Mouse (Mus musculus) ovary, postnatal 36 days (tissue): Measurements from ENCODE around the gene Rras2.

ENCODE experiments used
- DNase-seq: peaks from one replicate; pipeline ENCODE4 v3.0.0; 2022; ENCODE audit warnings: low spot score, mixed read lengths

The Rras2 gene

DNA sequence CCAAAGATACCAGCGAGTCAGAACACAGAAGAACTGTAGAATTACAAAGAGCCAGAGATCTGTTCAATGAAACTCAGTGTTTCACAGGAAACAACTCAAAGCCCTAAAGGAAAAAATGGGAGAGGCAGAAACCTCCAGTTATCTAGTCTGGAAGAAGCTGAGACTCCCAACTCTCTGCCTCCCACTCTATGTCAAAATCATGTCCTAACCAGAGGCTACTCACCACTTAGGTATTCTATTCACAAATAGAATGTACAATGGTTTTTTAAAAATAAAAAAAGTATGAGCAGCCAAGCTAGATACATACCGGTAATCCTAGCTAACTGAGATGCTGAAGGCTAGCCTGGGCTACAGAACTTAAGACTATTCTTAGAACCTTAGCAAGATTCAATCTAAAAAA, 3.3 kb downstream of the Rras2 start:
- no peak for DNase-seq

DNA sequence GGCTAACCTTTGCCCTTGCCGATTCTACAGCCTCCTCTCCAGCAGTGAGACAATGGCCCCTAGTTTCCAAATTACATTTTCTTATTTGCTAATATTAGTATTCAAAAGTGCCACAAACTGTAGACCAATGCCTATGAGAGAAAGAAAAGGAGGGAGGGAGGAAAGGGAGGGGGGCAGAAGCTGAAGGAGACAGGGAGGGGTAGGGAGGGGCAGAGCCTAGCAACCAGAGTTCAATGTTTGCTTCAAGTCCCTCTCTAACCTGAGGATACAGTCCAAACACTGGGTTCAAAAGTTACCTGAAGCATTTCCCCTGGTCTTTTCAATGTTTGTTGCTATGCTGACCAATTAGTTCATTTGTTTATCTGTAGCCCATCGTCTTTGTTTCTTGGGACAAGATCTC, 7.1 kb downstream of the Rras2 start:
- no peak for DNase-seq

DNA sequence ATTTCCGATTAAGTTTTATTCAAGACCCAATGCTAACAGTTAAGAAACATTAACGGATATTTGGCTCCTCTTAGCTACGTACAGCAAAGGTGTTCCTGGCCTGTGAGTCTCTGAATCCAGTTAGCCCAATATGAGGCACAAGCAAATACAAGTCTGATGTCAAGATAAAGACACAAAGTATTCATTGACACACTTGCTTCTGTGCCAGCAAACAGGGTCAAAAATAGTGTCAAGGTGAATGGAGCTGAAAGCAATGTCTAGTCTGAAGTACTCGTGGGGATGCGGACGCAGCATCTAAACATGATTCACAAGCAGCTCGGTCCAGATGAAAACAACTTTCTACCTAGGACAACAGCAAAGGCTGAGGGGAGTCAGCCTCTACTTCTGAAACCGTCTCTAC, 11.7 kb downstream of the Rras2 start:
- DNase-seq: no peak

GRCm38 (mm10) chr7:114103629-114104347, 13.8 kb downstream of the Rras2 start:
- no peak for DNase-seq

DNA sequence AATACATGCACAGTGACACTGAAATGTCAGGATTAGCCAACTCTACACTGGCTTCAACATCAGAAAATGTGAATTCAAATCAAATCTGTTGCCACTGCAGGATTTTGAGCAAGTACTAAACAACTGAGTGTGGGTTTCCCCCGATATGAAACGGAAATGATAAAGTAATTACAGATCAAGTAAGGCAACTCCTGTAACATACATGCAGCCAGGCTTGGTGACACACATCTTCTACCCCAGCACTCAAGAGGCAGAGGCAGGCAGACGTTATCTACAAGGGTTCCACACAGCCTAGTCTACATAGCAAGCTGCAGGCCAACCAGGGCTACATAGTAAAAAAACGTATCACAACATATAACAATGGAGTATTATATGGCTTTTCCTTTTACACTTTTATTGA, 14.4 kb downstream of the Rras2 start:
- no peak for DNase-seq

- DNase-seq: no peak
These were observed 15.0 kb downstream of the Rras2 start for GRCm38 (mm10) chr7:114102609-114103008.

DNA sequence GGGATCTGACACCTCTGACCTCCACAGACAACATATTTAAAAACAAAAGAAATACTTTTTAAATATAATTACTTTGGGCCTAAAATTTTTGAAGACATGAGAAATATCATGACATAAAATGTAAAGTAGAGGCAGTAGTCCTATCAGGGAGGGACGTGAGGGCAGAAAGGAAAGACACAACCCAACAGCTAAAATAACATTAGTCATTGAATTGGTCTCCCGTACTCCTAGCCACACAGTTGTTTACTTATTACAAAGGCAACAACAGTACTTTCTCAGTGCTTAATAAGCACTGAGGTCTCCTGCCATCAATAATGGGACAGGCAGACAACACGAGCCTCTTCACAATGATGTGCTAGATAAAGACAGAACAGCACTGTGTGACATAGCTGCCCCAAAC, 16.2 kb downstream of the Rras2 start:
- no peak for DNase-seq

- DNase-seq: no peak
These were observed 23.9 kb downstream of the Rras2 start for GRCm38 (mm10) chr7:114093548-114094174.

DNA sequence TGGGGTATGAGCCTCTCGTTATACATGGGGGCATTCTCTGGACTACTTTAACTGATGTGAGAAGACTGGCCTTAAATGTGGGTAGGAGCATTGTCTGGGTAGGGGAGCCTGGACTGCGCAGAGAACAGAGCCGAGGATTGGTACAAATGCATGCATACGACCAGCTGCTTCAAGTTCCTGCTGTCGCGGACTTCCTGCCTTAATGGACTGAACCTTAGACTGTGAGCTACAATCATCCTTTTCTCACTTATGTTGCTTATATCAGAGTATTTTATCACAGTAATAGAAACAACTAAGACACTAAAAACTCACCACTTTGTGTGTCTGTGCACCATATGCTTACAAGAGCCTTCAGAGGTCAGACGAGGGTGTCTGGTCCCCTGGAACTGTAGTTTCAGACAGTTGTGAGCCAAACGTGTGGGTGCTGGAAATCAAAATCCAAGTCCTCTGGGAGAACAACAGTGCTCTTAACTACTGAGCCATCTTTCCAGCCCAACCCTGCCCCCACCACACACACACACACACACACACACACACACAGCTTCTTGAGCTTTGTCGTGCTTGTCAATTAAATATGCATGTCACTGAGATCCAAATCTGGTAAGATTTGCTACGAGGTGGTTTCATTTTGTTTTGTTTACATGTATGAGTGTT, 26.6 kb downstream of the Rras2 start:
- DNase-seq: no peak

DNA sequence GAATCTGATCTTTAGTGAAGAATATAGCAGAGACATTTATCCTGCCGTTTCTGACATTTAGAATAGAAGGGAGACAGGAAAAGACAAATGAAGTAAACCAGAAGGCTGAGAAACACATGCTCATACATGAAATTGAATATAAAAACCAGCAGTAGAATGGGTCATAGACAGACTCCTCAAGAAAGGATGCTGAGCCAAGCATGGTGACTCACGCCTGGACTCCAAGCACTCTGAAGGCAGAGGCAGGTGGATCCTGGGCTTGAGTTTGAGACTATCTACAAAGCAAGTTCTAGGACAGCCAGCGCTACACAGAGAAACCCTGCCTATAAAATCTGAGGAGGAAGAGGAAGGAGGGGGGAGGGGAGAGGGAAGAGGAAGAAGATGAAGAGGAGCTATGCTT, 27.4 kb downstream of the Rras2 start:
- DNase-seq: no peak

GRCm38 (mm10) chr7:114088918-114089317, 28.7 kb downstream of the Rras2 start:
- DNase-seq: no peak

DNA sequence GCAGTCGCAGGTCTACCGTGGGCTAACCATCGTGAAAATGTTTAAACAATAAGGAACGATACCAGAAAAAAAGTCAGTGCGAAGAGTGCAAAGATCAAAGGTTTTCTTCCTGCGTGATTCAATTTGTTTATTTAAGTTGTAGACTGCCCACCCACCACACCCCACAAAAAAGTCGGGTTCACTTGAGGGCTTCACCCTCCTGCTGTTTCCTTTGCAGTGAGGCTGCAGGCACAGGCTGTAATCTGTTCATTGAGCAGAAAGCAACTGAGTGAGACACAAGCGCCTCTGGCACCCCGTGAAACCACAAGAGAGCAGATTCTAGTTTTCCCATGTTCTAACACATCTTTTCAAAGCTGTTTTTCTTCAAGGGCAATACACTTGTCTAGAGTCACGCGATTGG, 29.6 kb downstream of the Rras2 start:
- no peak for DNase-seq

- DNase-seq: peak; percentile 39
These were observed 30.2 kb downstream of the Rras2 start for GRCm38 (mm10) chr7:114087341-114087740.

DNA sequence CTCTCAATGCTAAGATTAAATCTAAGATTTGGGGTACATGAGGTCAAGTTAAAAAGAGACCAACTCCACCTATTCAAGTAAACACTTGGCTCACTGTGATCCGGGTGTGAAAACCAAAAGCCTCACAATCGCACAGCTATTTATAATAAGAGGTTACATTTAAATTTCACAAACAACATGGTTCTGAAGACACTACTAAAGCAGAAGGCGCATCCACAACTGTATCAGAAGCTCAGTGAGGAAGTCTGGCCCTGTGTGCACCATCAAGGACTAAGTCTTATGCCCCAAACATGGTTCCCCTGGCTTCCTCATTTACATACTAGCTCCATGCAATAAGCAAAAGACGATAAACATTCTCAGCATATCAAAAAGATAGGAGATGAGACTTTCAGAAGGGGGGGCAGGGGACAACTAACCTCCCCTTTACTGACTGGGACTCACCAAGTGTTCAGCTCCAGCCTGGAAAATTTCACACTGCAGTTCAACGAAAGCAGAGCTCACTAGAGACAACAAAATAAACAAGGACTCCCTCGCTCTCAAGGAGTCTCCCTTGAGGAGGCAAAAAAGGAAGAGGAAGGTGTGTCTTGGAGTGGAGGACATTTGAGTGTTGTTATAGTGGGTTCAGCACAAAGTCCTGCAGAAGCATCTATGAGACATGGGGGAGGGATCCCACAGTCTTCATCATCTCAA, 31.4 kb downstream of the Rras2 start:
- DNase-seq: no peak

DNA sequence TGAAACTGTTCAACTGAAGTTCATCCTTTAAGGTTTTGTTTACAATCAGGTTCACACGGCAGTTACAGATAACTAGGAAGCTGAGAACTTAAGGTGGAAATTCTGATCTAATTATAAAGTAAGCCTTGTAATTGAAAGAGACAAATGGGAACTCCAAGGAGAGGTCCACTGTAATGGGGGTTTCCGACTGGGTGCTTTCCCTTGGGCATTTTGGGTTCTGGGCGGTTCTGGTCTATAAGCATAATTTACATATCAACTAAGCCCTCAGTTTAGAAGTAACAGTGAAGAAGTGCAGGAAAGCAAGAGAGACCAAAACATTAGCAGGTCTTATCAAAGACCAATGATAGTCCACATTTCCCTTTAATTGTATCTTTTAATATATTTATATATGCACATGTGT, 33.8 kb downstream of the Rras2 start:
- no peak for DNase-seq

DNA sequence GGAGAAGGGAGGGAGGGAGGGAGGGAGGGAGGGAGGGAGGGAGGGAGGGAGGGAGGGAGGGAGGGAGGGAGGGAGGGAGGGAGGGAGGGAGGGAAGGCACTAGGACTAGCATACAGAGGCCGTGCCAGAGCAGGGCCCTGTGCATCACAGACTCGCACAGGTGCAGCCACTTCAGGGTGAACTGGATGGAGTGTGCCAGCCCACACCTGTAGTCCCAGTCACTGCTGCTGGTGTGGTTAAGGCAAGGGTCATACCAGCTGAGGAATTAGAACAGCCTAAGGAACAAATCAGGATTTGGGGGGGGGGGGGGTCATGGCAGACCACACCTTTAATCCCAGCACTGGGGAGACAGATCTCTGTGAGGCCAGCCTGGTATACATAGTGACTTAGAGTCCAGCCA, 34.5 kb downstream of the Rras2 start:
- no peak for DNase-seq

DNA sequence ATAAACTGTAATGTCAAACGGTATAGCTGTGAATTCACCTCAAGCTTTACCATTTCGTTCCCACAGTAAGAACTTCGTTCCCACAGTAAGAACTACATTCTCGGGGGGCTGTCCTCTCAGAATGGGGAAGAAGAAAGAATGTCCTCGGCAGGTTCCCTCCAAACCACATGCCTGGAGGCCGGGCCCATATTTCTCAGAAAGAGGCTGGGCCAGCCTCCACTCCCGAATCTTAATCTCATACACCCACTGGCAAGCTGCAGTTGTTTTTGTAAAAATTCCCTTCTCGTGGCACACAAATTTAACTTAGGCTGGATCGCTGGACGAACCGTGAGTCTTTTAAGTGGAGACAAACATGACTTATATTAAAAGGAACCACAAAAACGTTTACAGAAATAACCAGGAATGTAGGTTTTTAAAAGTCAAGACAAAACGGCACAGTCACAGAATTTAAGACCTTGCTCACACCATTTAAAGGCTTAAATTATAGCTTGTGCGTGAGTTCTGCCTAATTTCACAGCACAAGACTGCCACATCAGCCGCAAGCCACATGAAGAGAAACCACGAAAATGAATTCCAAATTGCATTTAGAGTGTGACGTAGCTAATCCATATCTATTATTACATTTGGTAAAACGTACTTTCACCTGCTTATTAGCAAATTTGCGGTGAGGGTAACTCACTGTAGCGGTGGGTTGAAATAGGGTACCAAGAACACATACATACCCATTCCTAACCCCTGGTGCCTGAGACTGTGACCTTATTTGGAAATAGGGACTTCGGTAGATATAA, 35.8 kb downstream of the Rras2 start:
- DNase-seq: no peak

GRCm38 (mm10) chr7:114080250-114080649, 37.3 kb downstream of the Rras2 start:
- no peak for DNase-seq

DNA sequence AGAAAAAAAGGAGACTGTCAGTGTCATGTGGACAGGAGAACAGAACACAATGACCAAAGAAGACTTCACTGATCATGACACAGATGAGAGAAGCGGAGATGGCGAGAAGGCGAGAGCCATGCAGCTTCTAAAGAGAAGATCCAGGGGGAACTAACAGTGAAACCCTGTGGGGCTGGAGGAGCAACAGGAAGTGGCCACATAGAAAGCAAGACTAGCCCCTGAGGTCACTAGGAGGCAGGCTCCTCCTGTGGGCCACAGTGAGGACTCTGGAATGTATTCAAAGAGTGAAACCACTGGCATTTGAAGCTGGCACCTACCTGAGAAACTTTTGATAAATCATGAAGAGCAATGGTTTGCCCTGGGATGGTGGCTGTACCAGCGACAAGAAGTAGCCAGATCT, 38.2 kb downstream of the Rras2 start:
- no peak for DNase-seq

GRCm38 (mm10) chr7:114074595-114074994, 43.0 kb downstream of the Rras2 start:
- DNase-seq: no peak

GRCm38 (mm10) chr7:114074133-114074532, 43.4 kb downstream of the Rras2 start:
- DNase-seq: no peak
